Mouse (Mus musculus) heart, adult 2 months (tissue): ENCODE measurements at regions not wholly inside any gene's neighbourhood (a gene's known extent, or its start where the extent isn't known, plus 50 kb on each side); places are given as distances from the start of the nearest gene placed in this dataset.
A peak's percentile ranks its signal among the peaks of the same experiment; 100 is the strongest.

Experiments used
- DNase-seq, 2 experiments: peaks; one replicate each; pipeline ENCODE4 v3.0.0; 2021
- H3K27ac ChIP-seq: fragments of 200-600 bp; 2 replicates; pipeline ENCODE4 v1.8.1; 2022
- H3K27me3 ChIP-seq: fragments of 200-500 bp; 2 replicates; pipeline ENCODE4 v1.6.1; 2012; ENCODE audit warnings: mild to moderate bottlenecking, low read length, inconsistent platforms, mixed read lengths; ENCODE audit not compliant: control insufficient read depth, insufficient read depth
- H3K36me3 ChIP-seq: fragments of 200-500 bp; 2 replicates; pipeline ENCODE4 v1.6.1; 2012; ENCODE audit warnings: low read length, inconsistent platforms; ENCODE audit not compliant: control insufficient read depth, insufficient read depth
- H3K4me1 ChIP-seq: fragments of 200-500 bp; 2 replicates; pipeline ENCODE4 v1.6.1; 2011; ENCODE audit warnings: low read length; ENCODE audit not compliant: control insufficient read depth, insufficient read depth
- H3K4me3 ChIP-seq: fragments of 200-600 bp; 2 replicates; pipeline ENCODE4 v1.8.1; 2022
- H3K79me2 ChIP-seq: fragments of 200-500 bp; replicated peaks from 2 replicates; pipeline ENCODE4 v1.6.1; 2012; ENCODE audit warnings: mild to moderate bottlenecking, inconsistent platforms, low read length, moderate library complexity, mixed read lengths; ENCODE audit not compliant: control insufficient read depth, insufficient read depth
- H3K9ac ChIP-seq: fragments of 200-500 bp; 2 replicates; pipeline ENCODE4 v1.6.1; 2012; ENCODE audit warnings: low read depth, mild to moderate bottlenecking, control low read depth, inconsistent platforms, low read length, mixed read lengths
- CTCF ChIP-seq: fragments of 200-600 bp; IDR thresholded peaks from 2 replicates; pipeline ENCODE4 v1.8.1; 2022; ENCODE audit warnings: antibody characterized with exemption, mild to moderate bottlenecking, moderate library complexity
- EP300 ChIP-seq: fragments of 200-500 bp; IDR thresholded peaks from 2 replicates; pipeline ENCODE4 v1.6.1; 2011; ENCODE audit warnings: low read depth, low read length, control low read depth; ENCODE audit not compliant: insufficient read depth
- WGBS: fragments of 180-500 bp; shearing (Covaris S2); methylation state at CpG from one replicate; pipeline ENCODE4 v1.1.7; 2018; 5-methylcytosine and 5-hydroxymethylcytosine counted together
- intact Hi-C: fragments of 180-260 bp; cut with DNase I; formaldehyde crosslinking; loops from one replicate; pipeline ENCODE4 v1.15.1; 2025

GRCm38 (mm10) chrX:150709416-150709815 is 52.0 kb upstream of the Tro start:
- no peak overlapping the region for H3K4me3 ChIP-seq
- TF ChIP-seq EP300 (no peak), CTCF (peak; percentile 66)
- H3K9ac ChIP-seq, result no peak overlapping the region
- DNase-seq, result peak in 1 of 2 experiments; percentile 3
- 25% methylated on average over 5 of the region's 5 CpGs for WGBS
- H3K79me2 ChIP-seq, result no peaks in the 10 kb centered on the region
- intact Hi-C loops, result loop anchor here (2.0 to 5.0 kb wide), 2 partner anchors 247 to 408 kb away; no protein-coding TSS in a partner anchor
- H3K27me3 ChIP-seq, result no peaks in the 10 kb centered on the region
- H3K36me3 ChIP-seq, result no peaks in the 10 kb centered on the region
- H3K4me1 ChIP-seq, result no peaks in the 10 kb centered on the region
- H3K27ac ChIP-seq, result no peak overlapping the region
